Mouse (Mus musculus) right cerebral cortex, adult 2 months (tissue): ENCODE data around the gene Tmem62.
"Not testable (repeated sequence)": the region's sequence is repeated elsewhere in the genome, so short reads cannot be mapped to it uniquely, and the experiment has no call there.

Experiments
- DNase-seq, 2 experiments: peaks; one replicate each; pipeline ENCODE4 v3.0.0; 2021 to 2022; ENCODE audit warnings: low spot score in 2 of 2

Tmem62 gene

DNA sequence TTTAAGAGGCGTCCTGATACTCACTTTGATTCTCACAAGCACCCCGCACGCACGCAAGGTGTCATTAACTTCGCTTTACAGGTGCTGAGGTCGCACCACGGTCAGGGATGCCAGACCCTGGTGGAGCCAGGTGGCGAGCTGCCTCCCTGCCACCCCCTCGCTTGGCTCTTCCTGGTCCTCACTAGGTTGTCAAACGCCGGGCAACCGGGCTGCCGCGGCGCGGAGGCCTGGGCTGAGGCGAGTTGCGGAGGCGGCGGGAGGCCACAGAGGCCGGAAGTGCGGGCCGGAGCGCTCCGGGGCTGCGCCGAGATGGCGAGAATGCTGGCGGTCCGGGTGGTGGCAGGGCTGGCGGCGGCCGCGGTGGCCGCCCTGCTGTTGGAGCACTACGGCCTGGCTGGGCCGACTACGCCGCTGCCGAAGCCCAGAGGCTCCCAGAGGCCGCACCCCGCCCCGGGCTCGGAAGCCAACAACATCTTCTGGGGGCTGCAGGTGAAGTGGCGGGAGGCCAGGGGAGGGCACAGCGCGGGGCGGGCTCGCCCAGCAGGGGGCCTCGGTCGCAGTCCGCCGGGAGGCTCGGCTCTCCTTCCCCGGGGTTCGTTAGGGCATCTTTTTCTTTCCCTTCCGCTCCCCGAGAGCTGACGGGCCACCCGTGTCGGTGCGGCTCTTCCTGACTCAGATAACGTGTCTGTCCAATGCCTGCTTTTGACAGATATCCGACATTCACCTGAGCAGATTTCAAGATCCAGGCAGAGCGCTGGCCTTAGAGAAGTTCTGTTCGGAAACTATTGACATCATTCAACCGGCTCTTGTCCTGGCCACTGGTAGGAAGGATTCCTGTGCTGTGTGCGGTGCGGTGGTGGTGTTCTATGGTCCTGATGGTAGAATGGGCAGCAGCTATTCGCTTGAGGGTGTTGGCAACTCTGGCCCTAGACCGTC, at the start of gene Tmem62:
TSS of gene Tmem62 (plus strand) at position 28 of the 936 bp plus-strand sequence.
- peak; percentile 53 to 67 for DNase-seq

- DNase-seq: no peak
Measured at GRCm38 (mm10) chr2:120933038-120933437, 43.8 kb upstream of the Tmem62 start.

DNA sequence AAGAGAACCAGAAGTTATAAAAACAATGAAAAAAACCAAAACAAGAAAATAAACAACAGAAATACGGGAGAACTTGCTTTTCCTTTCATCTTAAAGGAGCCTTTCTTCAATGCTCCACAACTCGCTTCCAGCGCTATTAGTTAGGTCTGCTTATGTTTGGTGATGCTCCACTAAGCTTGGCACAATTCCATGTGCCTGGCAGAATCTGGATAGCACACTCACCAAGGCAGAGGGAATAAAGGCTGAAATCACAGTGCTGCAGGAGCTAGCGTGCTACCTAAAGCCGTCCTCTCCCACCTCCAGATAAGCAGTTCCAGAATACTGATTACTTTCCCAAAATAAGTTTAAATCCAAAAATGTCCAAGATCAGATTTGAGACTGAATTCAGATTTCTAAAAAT, 25.6 kb upstream of the Tmem62 start:
- DNase-seq: peak; percentile 57

DNA sequence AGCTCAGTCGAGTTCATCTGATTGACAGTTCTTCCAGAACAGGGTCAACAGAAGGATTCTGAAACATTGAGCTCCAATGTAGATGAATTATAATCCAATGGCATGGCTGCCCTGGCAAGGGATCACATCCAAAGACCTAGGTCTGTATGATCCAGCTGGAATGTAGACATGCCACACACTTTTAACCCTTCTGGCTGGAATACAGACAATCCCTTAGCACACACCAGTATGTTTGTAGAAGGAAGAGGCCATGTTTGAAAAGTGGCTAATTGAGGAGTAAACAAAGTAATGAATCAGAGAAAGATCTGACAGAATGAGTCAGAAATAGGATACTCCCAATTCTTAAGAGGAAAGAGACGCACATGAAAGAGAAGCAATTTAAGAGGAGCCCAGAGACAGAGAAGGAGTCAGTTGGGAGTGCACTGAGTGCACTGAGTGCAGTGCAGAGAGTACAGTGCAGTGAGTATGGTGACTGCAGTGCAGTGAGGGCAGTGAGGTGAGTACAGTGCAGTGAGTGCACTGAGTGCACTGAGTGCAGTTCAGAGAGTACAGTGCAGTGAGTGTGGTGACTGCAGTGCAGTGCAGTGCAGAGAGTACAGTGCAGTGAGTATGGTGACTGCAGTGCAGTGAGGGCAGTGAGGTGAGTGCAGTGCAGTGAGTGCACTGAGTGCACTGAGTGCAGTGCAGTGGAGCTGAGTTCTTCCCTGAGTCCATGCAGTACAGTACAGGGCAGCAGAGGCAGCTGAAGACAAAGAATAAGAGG, 24.5 kb upstream of the Tmem62 start:
- no peak for DNase-seq

GRCm38 (mm10) chr2:120959363-120959762, 17.5 kb upstream of the Tmem62 start:
- DNase-seq: no peak

- no peak for DNase-seq
Measured at GRCm38 (mm10) chr2:120959827-120960226, 17.0 kb upstream of the Tmem62 start.

DNA sequence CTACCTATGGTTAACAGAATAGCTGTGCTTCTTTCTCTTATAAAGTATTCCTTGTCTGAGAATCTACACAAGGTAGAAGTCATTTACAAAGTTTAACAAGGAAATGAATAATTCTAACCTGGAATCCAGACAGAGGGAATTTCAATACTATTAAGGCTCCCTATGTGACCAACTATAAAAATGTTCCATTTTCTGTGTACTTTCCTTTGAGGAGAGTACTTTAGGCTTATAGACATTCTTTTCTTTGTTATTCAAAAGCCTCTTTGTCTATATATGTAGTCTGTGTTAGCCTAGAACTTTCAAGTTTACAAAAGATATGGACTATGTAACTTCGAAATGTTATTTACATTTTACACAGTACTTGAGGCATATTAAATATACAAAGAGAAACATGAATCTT, 16.6 kb upstream of the Tmem62 start:
- no peak for DNase-seq

DNA sequence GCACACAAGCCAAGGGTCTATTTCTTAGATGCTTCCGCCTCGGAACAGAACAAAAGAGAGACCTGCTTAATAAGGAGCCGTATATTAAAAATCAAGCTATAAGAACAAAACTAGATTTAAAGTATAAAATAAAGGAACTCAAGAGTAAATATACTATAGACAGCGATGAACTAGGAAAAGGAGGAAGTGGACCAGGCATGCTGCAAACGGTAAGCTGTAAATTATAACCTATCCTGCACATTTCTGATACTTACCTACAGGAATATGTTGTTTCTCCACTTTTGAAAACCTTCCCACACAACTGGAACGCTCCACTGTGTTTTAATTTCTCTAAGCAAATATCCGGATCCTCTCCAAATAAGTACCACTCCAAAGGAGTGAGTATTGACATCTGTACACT, 13.7 kb upstream of the Tmem62 start:
- no peak for DNase-seq

DNA sequence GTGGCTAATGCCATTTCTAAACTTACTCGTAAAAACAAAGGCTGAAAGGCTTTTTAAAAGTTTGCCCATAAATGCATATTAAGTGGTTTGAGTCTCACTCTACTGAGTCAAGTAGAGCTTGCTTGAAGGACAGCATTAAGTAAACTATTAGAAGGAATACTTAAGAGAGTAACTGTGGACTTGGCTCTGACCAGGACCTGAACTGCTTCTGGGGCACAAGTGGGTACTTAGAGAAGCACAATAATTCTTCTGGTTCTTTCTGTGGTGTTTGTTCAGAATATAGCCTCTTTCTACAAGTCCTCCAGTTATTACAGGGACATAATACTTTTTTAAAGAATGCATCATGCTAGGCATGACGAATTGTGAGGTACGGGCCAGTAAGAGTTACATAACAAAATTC, 11.3 kb upstream of the Tmem62 start:
- DNase-seq: no peak

DNA sequence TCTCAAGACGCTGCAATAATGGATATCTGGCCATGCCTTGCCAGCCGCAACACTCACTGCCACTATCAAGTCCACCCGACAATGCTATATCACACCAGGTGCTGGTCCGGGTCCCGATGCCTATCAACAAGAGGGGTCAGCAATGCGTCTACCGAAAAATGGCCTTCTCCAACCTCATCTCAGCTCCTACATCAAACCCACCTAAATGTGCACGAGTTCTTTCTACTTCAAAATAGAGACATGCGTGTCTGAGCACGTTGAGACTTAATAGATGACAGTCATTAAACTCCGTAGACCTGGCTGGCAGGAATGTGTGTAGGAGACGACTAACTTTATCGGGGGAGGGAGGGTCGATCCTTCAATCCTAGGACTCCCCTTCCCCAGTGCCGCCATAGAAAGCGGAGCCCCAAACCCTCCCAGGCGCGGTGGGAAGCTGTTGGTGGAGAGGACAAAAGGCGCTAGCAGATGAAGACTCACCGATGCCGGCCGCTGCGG, 6.7 kb upstream of the Tmem62 start:
- peak in 1 of 2 experiments; percentile 22 for DNase-seq

- DNase-seq: peak; percentile 83 to 86
Measured at GRCm38 (mm10) chr2:120970559-120971080, 6.2 kb upstream of the Tmem62 start, which contains the start of gene Ubr1. Gene Ubr1, minus strand, starts transcription at chr2:120970715.

DNA sequence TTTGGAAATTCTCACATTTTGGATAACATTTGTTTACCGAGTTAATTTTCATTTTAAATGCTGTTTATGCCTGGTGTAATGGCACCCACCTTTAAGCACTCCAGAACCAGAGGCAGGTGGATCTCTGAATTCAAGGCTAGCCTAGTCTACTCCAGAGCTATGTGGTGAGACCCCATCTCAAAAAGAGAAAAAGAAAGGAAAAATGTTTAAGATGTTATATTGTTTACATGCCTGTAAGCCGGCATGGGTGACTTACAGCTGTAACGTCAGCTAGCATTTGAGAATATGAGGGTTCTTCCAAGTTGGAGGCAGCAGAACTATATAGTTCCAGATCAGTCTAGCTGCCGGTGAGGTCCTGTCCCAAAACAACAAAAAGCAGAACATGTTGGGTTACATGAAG, 5.1 kb upstream of the Tmem62 start:
- DNase-seq: no peak

DNA sequence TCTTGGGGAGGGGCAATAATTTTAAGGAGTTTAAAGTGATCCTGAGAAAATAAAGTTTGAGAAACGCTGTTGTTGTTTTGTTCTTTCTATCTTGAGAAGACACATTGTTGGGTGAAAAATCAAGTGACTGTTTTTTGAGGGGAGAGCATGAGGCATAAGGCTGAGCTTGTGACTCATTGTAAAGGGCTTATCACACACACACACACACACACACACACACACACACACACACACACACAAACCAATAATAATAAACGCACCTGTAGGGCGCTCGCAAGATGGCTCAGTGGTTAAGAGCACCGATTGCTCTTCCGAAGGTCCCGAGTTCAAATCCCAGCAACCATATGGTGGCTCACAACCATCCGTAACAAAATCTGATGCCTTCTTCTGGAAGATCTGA, 4.6 kb upstream of the Tmem62 start:
- DNase-seq: not testable (repeated sequence)

DNA sequence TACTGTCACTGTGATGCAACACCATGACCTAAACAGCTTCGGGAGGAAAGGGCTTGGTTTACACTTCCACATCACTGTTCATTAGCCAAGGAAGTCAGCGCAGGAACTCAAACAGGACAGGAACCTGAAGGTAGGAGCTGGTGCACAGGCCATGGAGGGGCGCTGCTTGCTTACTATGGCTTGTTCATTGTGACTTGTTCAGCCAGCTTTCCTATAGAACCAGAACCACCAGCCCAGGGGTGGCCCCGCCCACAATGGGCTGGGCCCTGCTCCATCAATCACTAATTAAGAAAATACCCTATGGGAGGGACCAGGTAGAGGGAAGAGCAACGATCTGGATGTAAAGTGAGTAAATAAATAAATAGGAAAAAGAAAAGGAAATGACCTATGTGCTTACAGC, 3.9 kb upstream of the Tmem62 start:
- DNase-seq: no peak

DNA sequence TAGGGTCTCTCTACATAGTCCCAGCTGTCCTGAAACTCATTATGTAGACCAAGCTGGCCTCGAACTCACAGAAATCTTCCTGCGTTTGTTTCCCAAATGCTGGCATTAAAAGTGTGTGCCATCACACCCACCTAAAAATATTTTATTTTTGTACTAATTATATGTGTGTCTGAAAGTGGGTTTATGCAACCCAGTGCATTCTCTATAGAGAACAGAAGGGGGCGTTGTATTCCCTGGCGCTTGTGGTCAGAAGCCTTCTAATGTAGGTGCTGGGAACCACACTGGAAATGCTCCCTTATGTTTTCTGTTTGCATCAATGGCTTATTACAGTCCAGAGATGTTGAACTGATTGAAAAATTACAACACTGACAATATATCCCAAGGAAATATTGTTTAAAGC, 509 bp upstream of the Tmem62 start:
- no peak for DNase-seq

GRCm38 (mm10) chr2:120977926-120978692, 1.3 kb downstream of the Tmem62 start:
- no peak for DNase-seq

GRCm38 (mm10) chr2:120978693-120979037, 1.8 kb downstream of the Tmem62 start:
- DNase-seq: no peak

DNA sequence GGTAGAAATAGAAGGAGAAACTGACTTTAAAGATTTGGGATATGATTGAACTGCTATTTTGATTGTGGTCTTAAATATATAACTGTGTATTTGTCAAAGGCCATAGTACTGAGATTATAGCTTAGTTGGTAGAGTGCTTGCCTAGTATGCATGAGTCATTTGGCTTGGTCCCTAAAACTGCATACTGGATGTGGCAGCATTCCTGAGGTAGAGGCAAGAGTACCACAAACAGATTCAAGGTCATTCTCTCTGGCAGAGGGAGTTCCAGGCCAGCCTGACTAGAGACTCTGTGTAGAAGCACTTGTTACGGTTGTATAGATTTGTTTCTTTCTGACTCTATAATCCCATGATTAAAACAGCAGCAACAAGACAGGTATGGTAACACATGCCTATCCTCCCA, 3.0 kb downstream of the Tmem62 start:
- DNase-seq: no peak

DNA sequence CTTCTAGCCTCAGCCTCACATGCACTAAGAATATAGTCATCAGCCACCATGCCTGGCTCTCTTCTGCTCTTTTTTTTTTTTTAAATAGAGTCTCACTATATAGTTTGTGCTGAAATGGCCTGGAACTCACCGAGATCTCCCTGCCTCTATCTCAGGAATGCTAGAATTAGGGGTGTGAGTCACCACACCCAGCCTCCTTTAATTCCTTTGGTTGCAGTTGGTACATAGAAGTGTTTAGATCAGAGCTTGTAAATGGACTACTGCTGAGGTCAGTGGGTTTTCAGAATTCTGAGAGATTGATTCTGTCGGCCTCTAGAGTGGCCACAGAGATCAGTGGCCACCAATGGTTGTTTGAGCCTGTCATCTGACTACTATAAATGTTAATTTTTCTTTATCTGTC, 4.0 kb downstream of the Tmem62 start:
- DNase-seq: no peak

DNA sequence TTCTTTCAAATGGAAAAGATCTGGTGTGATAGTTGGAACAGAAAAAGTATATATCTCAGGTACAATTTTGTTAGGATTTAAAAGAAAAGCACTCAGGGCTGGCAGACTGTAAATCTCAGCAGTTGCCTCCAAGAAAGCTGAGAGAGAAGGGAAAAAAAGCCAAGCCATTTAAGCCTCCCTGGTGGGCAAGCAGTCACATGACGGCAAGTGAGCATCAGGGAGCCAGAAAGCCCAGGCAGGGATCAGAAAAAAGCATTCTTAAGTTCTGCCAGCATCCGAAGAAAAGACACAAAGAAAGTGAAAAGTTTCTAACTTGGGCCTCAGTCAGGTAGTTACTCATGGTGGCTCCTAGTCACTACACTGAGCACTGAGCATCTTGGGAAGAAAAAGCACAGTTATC, 6.8 kb downstream of the Tmem62 start:
- no peak for DNase-seq

DNA sequence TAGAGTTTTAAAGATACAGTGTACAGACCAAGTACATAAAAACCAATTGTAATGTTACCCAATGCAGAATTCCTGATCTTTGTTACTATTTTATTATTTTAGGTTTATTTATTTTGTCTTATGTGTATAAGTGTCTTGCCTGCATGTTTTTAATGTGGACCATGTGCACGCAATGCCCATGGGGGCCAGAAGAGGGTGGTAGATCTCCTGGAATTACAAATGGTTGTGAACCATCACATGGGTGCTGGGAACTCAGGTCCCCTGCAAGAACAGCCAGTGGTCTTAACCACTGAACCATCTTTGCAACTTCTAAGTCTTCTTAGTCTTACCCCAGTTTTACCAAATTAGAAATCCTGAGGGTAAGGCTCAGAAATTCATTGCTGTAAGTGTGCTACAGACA, 8.4 kb downstream of the Tmem62 start:
- DNase-seq: no peak

DNA sequence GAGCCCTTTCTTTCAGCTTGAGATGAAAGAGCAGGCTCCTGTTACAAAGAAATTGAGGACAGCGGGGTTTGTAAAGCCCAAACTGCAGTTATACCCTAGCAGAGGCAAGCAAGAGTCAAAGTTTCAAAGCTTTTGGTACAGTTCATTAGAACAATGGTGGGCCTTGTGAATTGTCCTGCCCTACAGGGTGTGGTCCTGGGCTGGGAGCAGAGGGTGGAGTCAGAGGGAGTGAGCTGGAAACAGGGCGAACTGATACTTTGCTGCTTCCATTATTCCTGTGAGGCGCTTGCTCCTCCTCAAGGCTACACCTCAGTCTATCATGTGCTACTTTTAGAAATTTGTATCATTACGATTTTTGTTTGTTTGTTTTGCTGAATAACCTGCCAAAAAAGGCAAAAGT, 14.4 kb downstream of the Tmem62 start:
- DNase-seq: no peak
